9 mouse cellular contexts compared by ENCODE assay signal in genomic region chr3:88912585-88912984, GRCm38 (mm10). TPM values are rescaled to one million over a fixed set of nuclear protein-coding genes. Genes with fewer than 3 reads are reported as not detected.
A peak's percentile ranks its signal among the peaks of the same experiment; 100 is the strongest.
DNase-seq lines count a peak whose midpoint lies in the region; ATAC-seq and TF ChIP-seq lines count a peak whose summit lies in the region.
"Had no signal": no experiment of that assay in that cellular context is flagged by ENCODE, and none has a peak within 500 bp of the region (broad histone marks: within the 10 kb centered on the region; RNA-seq: fewer than 3 reads in every experiment).

No protein-coding gene starts in this region.

- H3K9me3 ChIP-seq in heart, embryonic 14.5 days (ENCODE audit: control insufficient read depth, low read length): no peaks in the 10 kb centered on the region
- no peaks in the 10 kb centered on the region for H3K9me3 ChIP-seq in ES-Bruce4 (replicated peaks; ENCODE audit: control insufficient read depth, insufficient read depth, low read length, poor library complexity, severe bottlenecking)
- no peaks in the 10 kb centered on the region for H3K9me3 ChIP-seq in forebrain, embryonic 16.5 days (ENCODE audit: control insufficient read depth, low read length)
- no peaks in the 10 kb centered on the region for H3K9me3 ChIP-seq in midbrain, embryonic 10.5 days (replicated peaks)

- TF ChIP-seq EP300 in ES-Bruce4 (IDR thresholded peaks at IDR 0.05; ENCODE audit: insufficient read depth, low read depth, low read length): no peak

- peak overlapping the region; percentile 88 for H3K4me2 ChIP-seq in heart, embryonic 14.5 days (ENCODE audit: low read length)
- peak overlapping the region; percentile 85 for H3K4me2 ChIP-seq in forebrain, embryonic 16.5 days (ENCODE audit: low read length)

- ATAC-seq in heart, embryonic 14.5 days (ENCODE audit: insufficient number of reproducible peaks, insufficient read depth, low FRiP score, low read depth): no peak
- ATAC-seq in forebrain, embryonic 16.5 days: no peak
- ATAC-seq in activated CD4-positive, CD25-positive, alpha-beta regulatory T cell, adult 4 months: no peak
- ATAC-seq: inflammation-experienced regulatory T-cells, adult 6 months had no signal

- H3K27ac ChIP-seq in heart, embryonic 14.5 days (replicated peaks in 1 of 2; ENCODE audit: control insufficient read depth in 1 of 2, insufficient read depth in 1 of 2, low read depth in 2 of 2, low read length in 2 of 2): no peak overlapping the region
- H3K27ac ChIP-seq in ES-Bruce4 (ENCODE audit: insufficient read depth, low read length): no peak overlapping the region
- H3K27ac ChIP-seq in forebrain, embryonic 16.5 days (ENCODE audit: low read length): no peak overlapping the region
- H3K27ac ChIP-seq in midbrain, embryonic 10.5 days (replicated peaks): no peak overlapping the region

- intact Hi-C loops in heart, postnatal 10 days (cut with DNase I): no loop called here

- WGBS in heart, embryonic 14.5 days: 79% methylated on average over 7 of the region's 7 CpGs
- 88% methylated on average over 7 of the region's 7 CpGs for WGBS in forebrain, embryonic 16.5 days
- WGBS in midbrain, embryonic 10.5 days: 92% methylated on average over 7 of the region's 7 CpGs

- no peak for TF ChIP-seq POLR2A in ES-Bruce4 (IDR thresholded peaks at IDR 0.05; ENCODE audit: insufficient read depth, low read length)

- peaks cover 8 to 11% of the 10 kb centered on the region in 2 experiments for H3K4me1 ChIP-seq in heart, embryonic 14.5 days (ENCODE audit: control insufficient read depth in 2 of 2, insufficient read depth in 2 of 2, low read length in 2 of 2)
- no peaks in the 10 kb centered on the region for H3K4me1 ChIP-seq in ES-Bruce4 (ENCODE audit: control insufficient read depth, insufficient read depth, low read length)
- H3K4me1 ChIP-seq in forebrain, embryonic 16.5 days (replicated peaks; ENCODE audit: control insufficient read depth, insufficient read depth, low read length): peaks cover 11% of the 10 kb centered on the region
- H3K4me1 ChIP-seq in midbrain, embryonic 10.5 days: peaks cover 20% of the 10 kb centered on the region

- 0 out of 4 replicates have a peak overlapping the region, but pooled peaks of 1 of the 2 experiments have one; percentile 76 for H3K4me3 ChIP-seq in heart, embryonic 14.5 days (ENCODE audit: control insufficient read depth in 1 of 2, insufficient read depth in 1 of 2, low read depth in 1 of 2, low read length in 2 of 2)
- H3K4me3 ChIP-seq in ES-Bruce4 (ENCODE audit: low read depth, low read length): peak overlapping the region; percentile 45
- no peak overlapping the region for H3K4me3 ChIP-seq in forebrain, embryonic 16.5 days (replicated peaks; ENCODE audit: low read length)
- peak overlapping the region; percentile 63 for H3K4me3 ChIP-seq in midbrain, embryonic 10.5 days

- TF ChIP-seq CTCF in ES-Bruce4 (IDR thresholded peaks at IDR 0.05; ENCODE audit: low read depth, low read length): no peak

- no peaks in the 10 kb centered on the region for H3K27me3 ChIP-seq in heart, embryonic 14.5 days (ENCODE audit: control insufficient read depth, insufficient read depth, low read length)
- no peaks in the 10 kb centered on the region for H3K27me3 ChIP-seq in ES-Bruce4 (ENCODE audit: control insufficient read depth, insufficient read depth, low read length, poor library complexity, severe bottlenecking)
- H3K27me3 ChIP-seq in forebrain, embryonic 16.5 days (replicated peaks; ENCODE audit: control insufficient read depth, insufficient read depth, low read length): no peaks in the 10 kb centered on the region
- no peaks in the 10 kb centered on the region for H3K27me3 ChIP-seq in midbrain, embryonic 10.5 days (ENCODE audit: low read depth, poor library complexity, severe bottlenecking)

- no peak for DNase-seq in heart, postnatal 10 days
- no peak for DNase-seq in midbrain, embryonic 10.5 days (ENCODE audit: low spot score)
- no peak for DNase-seq in right cerebral cortex, postnatal 25 days
- DNase-seq in left cerebral cortex, adult 8-10 months (ENCODE audit: low spot score in 2 of 2): no peak

- H3K36me3 ChIP-seq in heart, embryonic 14.5 days (ENCODE audit: control insufficient read depth, insufficient read depth, low read length): peaks cover 52% of the 10 kb centered on the region
- peaks cover 47% of the 10 kb centered on the region for H3K36me3 ChIP-seq in ES-Bruce4 (ENCODE audit: control insufficient read depth, insufficient read depth, low read length, poor library complexity, severe bottlenecking)
- H3K36me3 ChIP-seq in forebrain, embryonic 16.5 days (ENCODE audit: control insufficient read depth, insufficient read depth): peaks cover 16% of the 10 kb centered on the region
- peaks cover 53% of the 10 kb centered on the region for H3K36me3 ChIP-seq in midbrain, embryonic 10.5 days

- 0 out of 2 replicates have a peak overlapping the region, but pooled peaks have one; percentile 74 for H3K9ac ChIP-seq in heart, embryonic 14.5 days (ENCODE audit: low read length)
- peak overlapping the region; percentile 74; the same call in 1 of the 2 replicates for H3K9ac ChIP-seq in ES-Bruce4 (ENCODE audit: low read depth, poor library complexity, severe bottlenecking)
- no peak overlapping the region; the same call in 1 of the 2 replicates for H3K9ac ChIP-seq in forebrain, embryonic 16.5 days (replicated peaks; ENCODE audit: low read depth, low read length)

RNA-seq across cellular contexts. Expression of gene Msto1, which starts 1.2 kb away (rescaled TPM):
- polyA plus RNA-seq in heart, embryonic 14.5 days (2014; fragmentation: Nextera tagmentation; extraction: Ambion mirVana): 47.8 and 49.8 TPM in 2 replicates
- total RNA-seq in heart, postnatal 10 days (2021): 10 to 100 TPM; 22.8 to 24.3 TPM
- 46.4 and 50.8 TPM in 2 replicates for polyA plus RNA-seq in ES-Bruce4 (2011; ENCODE audit: insufficient read depth, insufficient read length, low read depth, missing spikeins)
- polyA plus RNA-seq in forebrain, embryonic 16.5 days (2015; fragmentation: Nextera tagmentation; extraction: Ambion mirVana): 44.5 and 47.7 TPM in 2 replicates
- 68.9 and 70.8 TPM in 2 replicates for polyA plus RNA-seq in midbrain, embryonic 10.5 days (2016; fragmentation: Nextera tagmentation; extraction: Ambion mirVana)
- total RNA-seq in left cerebral cortex, adult 8-10 months (2022): 10 to 100 TPM; 21.4 to 25.6 (median 23.9) TPM
- polyA plus RNA-seq in activated CD4-positive, CD25-positive, alpha-beta regulatory T cell, adult 4 months (2017; shearing (Covaris generic)): 10 to 100 TPM; 23.7 to 30.8 TPM

RNA-seq across cellular contexts. Expression of gene Ash1l, which starts 37.8 kb away (rescaled TPM):
- polyA plus RNA-seq in heart, embryonic 14.5 days (2014; fragmentation: Nextera tagmentation; extraction: Ambion mirVana): 16.8 and 17.4 TPM in 2 replicates
- total RNA-seq in heart, postnatal 10 days (2021): 10 to 100 TPM; 45.4 to 46.0 TPM
- 20.8 and 22.4 TPM in 2 replicates for polyA plus RNA-seq in ES-Bruce4 (2011; ENCODE audit: insufficient read depth, insufficient read length, low read depth, missing spikeins)
- polyA plus RNA-seq in forebrain, embryonic 16.5 days (2015; fragmentation: Nextera tagmentation; extraction: Ambion mirVana): 22.6 and 24.6 TPM in 2 replicates
- 13.4 and 14.3 TPM in 2 replicates for polyA plus RNA-seq in midbrain, embryonic 10.5 days (2016; fragmentation: Nextera tagmentation; extraction: Ambion mirVana)
- 100 to 1,000 TPM in 1 of 4 experiments, 10 to 100 TPM in 3; 85.3 to 102 (median 91.4) TPM for total RNA-seq in left cerebral cortex, adult 8-10 months (2022)
- polyA plus RNA-seq in activated CD4-positive, CD25-positive, alpha-beta regulatory T cell, adult 4 months (2017; shearing (Covaris generic)): 10 to 100 TPM; 32.0 to 37.4 TPM

RNA-seq across cellular contexts. Expression of gene Dap3, which starts 38.4 kb away (rescaled TPM):
- polyA plus RNA-seq in heart, embryonic 14.5 days (2014; fragmentation: Nextera tagmentation; extraction: Ambion mirVana): 138 and 141 TPM in 2 replicates
- 100 to 1,000 TPM; 105 to 114 TPM for total RNA-seq in heart, postnatal 10 days (2021)
- polyA plus RNA-seq in ES-Bruce4 (2011; ENCODE audit: insufficient read depth, insufficient read length, low read depth, missing spikeins): 175 and 180 TPM in 2 replicates
- 161 and 168 TPM in 2 replicates for polyA plus RNA-seq in forebrain, embryonic 16.5 days (2015; fragmentation: Nextera tagmentation; extraction: Ambion mirVana)
- polyA plus RNA-seq in midbrain, embryonic 10.5 days (2016; fragmentation: Nextera tagmentation; extraction: Ambion mirVana): 131 TPM in 2 replicates
- 100 to 1,000 TPM in 2 of 4 experiments, 10 to 100 TPM in 2; 87.3 to 110 (median 103) TPM for total RNA-seq in left cerebral cortex, adult 8-10 months (2022)
- 100 to 1,000 TPM; 122 to 130 TPM for polyA plus RNA-seq in activated CD4-positive, CD25-positive, alpha-beta regulatory T cell, adult 4 months (2017; shearing (Covaris generic))
